Mouse (Mus musculus) heart, postnatal 0 days (tissue): ENCODE measurements around the gene Olfr1413. TPM values are rescaled to one million over a fixed set of nuclear protein-coding genes. Genes with fewer than 3 reads are reported as not detected.

Experiments
- ATAC-seq: fragments of 200-750 bp; cut with Nextera tagmentation; 2 replicates; pipeline ENCODE4 v1.8.0; 2017; ENCODE audit warnings: low read depth, moderate number of reproducible peaks, moderate library complexity; ENCODE audit not compliant: insufficient read depth
- DNase-seq: peaks from one replicate; pipeline ENCODE4 v3.0.0-alpha.2; 2016; ENCODE audit warnings: low spot score
- H3K27ac ChIP-seq: fragments of 300-500 bp; sonication (generic); 2 replicates; pipeline ENCODE4 v1.5.1; 2014; ENCODE audit warnings: low read depth, mild to moderate bottlenecking
- H3K27me3 ChIP-seq: fragments of 300-500 bp; sonication (generic); 2 replicates; pipeline ENCODE4 v1.6.1; 2014; ENCODE audit warnings: low read length, mixed read lengths; ENCODE audit not compliant: control insufficient read depth, insufficient read depth
- H3K36me3 ChIP-seq: fragments of 300-500 bp; sonication (generic); replicated peaks from 2 replicates; pipeline ENCODE4 v1.6.1; 2014; ENCODE audit warnings: low read length, mixed read lengths; ENCODE audit not compliant: control insufficient read depth, insufficient read depth
- H3K4me1 ChIP-seq: fragments of 300-500 bp; sonication (generic); 2 replicates; pipeline ENCODE4 v1.6.1; 2014; ENCODE audit warnings: antibody characterized with exemption; ENCODE audit not compliant: control insufficient read depth, insufficient read depth
- H3K4me2 ChIP-seq: fragments of 300-500 bp; sonication (generic); 2 replicates; pipeline ENCODE4 v1.6.1; 2014; ENCODE audit warnings: low read depth, mild to moderate bottlenecking, low read length, moderate library complexity
- H3K4me3 ChIP-seq: fragments of 300-500 bp; sonication (generic); 2 replicates; pipeline ENCODE4 v1.5.1; 2014; ENCODE audit warnings: low read depth, low read length
- H3K9ac ChIP-seq: fragments of 300-500 bp; sonication (generic); replicated peaks from 2 replicates; pipeline ENCODE4 v1.6.1; 2014; ENCODE audit warnings: low read depth, low read length, mixed read lengths
- H3K9me3 ChIP-seq: fragments of 300-500 bp; sonication (generic); replicated peaks from 2 replicates; pipeline ENCODE4 v1.6.1; 2016; ENCODE audit warnings: low read length; ENCODE audit not compliant: control insufficient read depth
- CTCF ChIP-seq: IDR thresholded peaks from 2 replicates; pipeline ENCODE4 v1.5.1; 2016; ENCODE audit warnings: antibody characterized with exemption, control low read depth, low read depth
- EP300 ChIP-seq: IDR thresholded peaks from 2 replicates; pipeline ENCODE4 v1.6.1; 2016; ENCODE audit warnings: antibody characterized with exemption, low read depth
- WGBS: fragments of 180-500 bp; shearing (Covaris S2); extraction: QIAGEN DNeasy Blood & Tissue Kit; methylation state at CpG from one replicate; pipeline ENCODE4 v1.1.7; 2014; 5-methylcytosine and 5-hydroxymethylcytosine counted together
- polyA plus RNA-seq: library from polyadenylated mRNA; unstranded; fragments of >200 nt; fragmentation: Nextera tagmentation; extraction: Ambion mirVana; gene quantifications from 2 replicates; pipeline ENCODE4 v1.2.1, GENCODE M21; 2015
- total RNA-seq: library from RNA; depleted of rRNA; stranded (reverse); fragments of >200 nt; gene quantifications from 2 replicates; pipeline ENCODE4 v1.2.3, GENCODE M21; 2014; ENCODE audit warnings: low replicate concordance; rRNA removed

Gene Olfr1413
- not detected in 2 replicates for total RNA-seq
- polyA plus RNA-seq, result not detected in 2 replicates

GRCm38 (mm10) chr1:92571022-92571421, at the start of gene Olfr1413:
Olfr1413 (plus strand) TSS chr1:92571322.
- Histone ChIP-seq H3K36me3 (no peaks in the 10 kb centered on the region), H3K9ac (no peak within 1 kb of the TSS)
- WGBS, result 64% methylated on average over 3 of the region's 3 CpGs

GRCm38 (mm10) chr1:92521376-92521775, 49.7 kb upstream of the Olfr1413 start:
- ATAC-seq, result no peak
- no peak overlapping the region for H3K4me3 ChIP-seq
- no peak overlapping the region for H3K4me2 ChIP-seq

More at GRCm38 (mm10) chr1:92571022-92571421, at the start of gene Olfr1413:
- DNase-seq (no peak), ATAC-seq (no peak)
- no peaks in the 10 kb centered on the region for H3K27me3 ChIP-seq
- no peak for TF ChIP-seq CTCF
- TF ChIP-seq EP300, result no peak
- no peaks in the 10 kb centered on the region for H3K4me1 ChIP-seq
- H3K27ac ChIP-seq, result no peak within 1 kb of the TSS
- H3K4me3 ChIP-seq, result no peak within 1 kb of the TSS
- no peak within 1 kb of the TSS for H3K4me2 ChIP-seq
- H3K9me3 ChIP-seq, result no peaks in the 10 kb centered on the region

GRCm38 (mm10) chr1:92523764-92524163, 47.4 kb upstream of the Olfr1413 start:
- TF ChIP-seq EP300 (no peak), CTCF (no peak)
- 77% methylated on average over 3 of the region's 3 CpGs for WGBS
- no peaks in the 10 kb centered on the region for H3K4me1 ChIP-seq
- H3K36me3 ChIP-seq, result no peaks in the 10 kb centered on the region
- H3K9me3 ChIP-seq, result no peaks in the 10 kb centered on the region
- H3K27me3 ChIP-seq, result no peaks in the 10 kb centered on the region
- no peak overlapping the region for H3K4me2 ChIP-seq
- ATAC-seq (no peak), DNase-seq (no peak)
- no peak overlapping the region for H3K27ac ChIP-seq
- H3K4me3 ChIP-seq, result no peak overlapping the region
- no peak overlapping the region for H3K9ac ChIP-seq

More at GRCm38 (mm10) chr1:92521376-92521775, 49.7 kb upstream of the Olfr1413 start:
- Histone ChIP-seq H3K9ac (no peak overlapping the region), H3K27ac (no peak overlapping the region), H3K36me3 (no peaks in the 10 kb centered on the region), H3K27me3 (no peaks in the 10 kb centered on the region), H3K9me3 (no peaks in the 10 kb centered on the region), H3K4me1 (no peaks in the 10 kb centered on the region)
- DNase-seq, result peak; percentile 36
- TF ChIP-seq EP300 (no peak), CTCF (peak; percentile 52)
- WGBS, result 17% methylated on average over 10 of the region's 10 CpGs

DNA sequence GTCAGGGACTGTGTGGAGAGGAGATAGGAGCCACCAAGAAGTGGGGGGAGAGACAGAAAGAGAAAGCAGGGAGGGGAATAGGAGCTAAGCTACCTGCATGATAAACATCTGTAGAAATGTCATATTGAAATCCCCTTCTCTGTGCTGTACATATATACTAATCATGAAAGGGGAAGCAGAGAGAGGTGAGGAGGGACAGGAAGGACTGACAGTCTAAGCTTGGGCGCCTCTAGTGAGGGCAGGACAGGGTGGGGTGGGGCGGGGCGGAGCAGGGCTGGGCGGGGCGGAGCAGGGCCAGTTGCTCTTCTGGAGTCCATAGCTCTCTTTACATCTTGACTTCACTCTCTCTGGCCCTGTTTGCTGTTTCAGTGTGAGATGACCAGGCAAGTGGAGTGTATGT, 34.1 kb upstream of the Olfr1413 start:
- Histone ChIP-seq H3K9ac (no peak overlapping the region), H3K9me3 (no peaks in the 10 kb centered on the region), H3K4me3 (no peak overlapping the region), H3K4me1 (no peaks in the 10 kb centered on the region), H3K27me3 (no peaks in the 10 kb centered on the region), H3K27ac (no peak overlapping the region), H3K36me3 (no peaks in the 10 kb centered on the region), H3K4me2 (no peak overlapping the region)
- TF ChIP-seq CTCF (no peak), EP300 (no peak)
- no peak for ATAC-seq
- DNase-seq, result no peak
- WGBS, result 31% methylated on average over 5 of the region's 5 CpGs

DNA sequence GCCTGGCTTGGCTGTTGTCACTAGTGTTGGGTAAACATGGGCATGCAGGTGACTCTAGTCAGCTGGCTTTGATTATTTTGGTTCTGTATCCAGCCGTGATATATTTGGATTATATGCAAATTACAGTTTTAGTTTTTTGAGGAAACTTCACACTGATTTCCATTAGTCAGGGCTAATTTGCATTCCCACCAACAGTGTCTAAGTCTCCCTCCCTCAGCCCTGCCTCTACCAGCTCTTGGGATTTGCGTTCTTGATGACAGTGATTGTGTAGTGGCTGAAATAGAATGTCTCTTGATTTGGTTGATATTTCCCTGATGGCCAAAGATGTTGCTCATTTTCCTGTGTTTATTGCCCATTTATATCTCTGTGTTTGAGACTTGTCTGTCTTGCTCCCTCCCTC, 32.1 kb upstream of the Olfr1413 start:
- TF ChIP-seq EP300 (no peak), CTCF (no peak)
- no peaks in the 10 kb centered on the region for H3K9me3 ChIP-seq
- H3K4me2 ChIP-seq, result no peak overlapping the region
- no peaks in the 10 kb centered on the region for H3K27me3 ChIP-seq
- H3K4me3 ChIP-seq, result no peak overlapping the region
- H3K9ac ChIP-seq, result no peak overlapping the region
- H3K4me1 ChIP-seq, result no peaks in the 10 kb centered on the region
- WGBS, result 53% methylated on average over 2 of the region's 2 CpGs
- no peak overlapping the region for H3K27ac ChIP-seq
- DNase-seq (no peak), ATAC-seq (no peak)
- no peaks in the 10 kb centered on the region for H3K36me3 ChIP-seq

DNA sequence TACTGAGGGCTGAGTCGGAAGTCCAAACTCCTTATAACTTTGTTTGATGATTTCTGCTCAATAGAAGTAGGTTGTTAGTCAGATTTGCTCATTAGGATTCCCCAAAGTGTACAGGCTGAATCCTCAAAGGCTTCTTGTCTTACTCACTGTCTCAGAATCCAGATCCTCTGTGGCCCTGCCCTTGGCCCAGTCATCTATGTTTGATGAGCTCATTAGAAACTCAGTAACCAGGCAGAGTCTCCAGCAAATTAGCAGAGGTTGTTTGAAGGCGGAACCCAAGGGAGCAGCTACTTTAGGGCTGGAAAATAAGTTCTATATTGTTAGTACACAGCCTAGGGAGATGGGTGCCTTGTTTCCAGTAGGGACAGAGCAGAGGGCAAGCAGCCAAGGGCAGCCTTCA, 25.2 kb upstream of the Olfr1413 start:
- Histone ChIP-seq H3K4me3 (no peak overlapping the region), H3K4me2 (no peak overlapping the region), H3K9me3 (no peaks in the 10 kb centered on the region), H3K36me3 (no peaks in the 10 kb centered on the region), H3K9ac (no peak overlapping the region), H3K27ac (no peak overlapping the region), H3K27me3 (no peaks in the 10 kb centered on the region), H3K4me1 (no peaks in the 10 kb centered on the region)
- no peak for ATAC-seq
- 68% methylated on average over 2 of the region's 2 CpGs for WGBS
- no peak for DNase-seq
- TF ChIP-seq EP300 (no peak), CTCF (no peak)
